Mouse (Mus musculus) activated CD4-positive, CD25-positive, alpha-beta regulatory T cell, adult 4 months (primary cell): ENCODE measurements around the gene Rps6kb1. TPM values are rescaled to one million over a fixed set of nuclear protein-coding genes. Genes with fewer than 3 reads are reported as not detected.

ENCODE experiments used
- ATAC-seq: one replicate; pipeline ENCODE4 v1.8.0; 2017
- polyA plus RNA-seq, 2 experiments: library from polyadenylated mRNA; unstranded; fragments of 100-300 nt; shearing (Covaris generic); gene quantifications; one replicate each; pipeline ENCODE4 v1.2.1; 2017

Rps6kb1 gene
- polyA plus RNA-seq, 2 experiments from 2014 or later = 40.2 to 56.5 TPM

GRCm38 (mm10) chr11:86580319-86581113 lies 35.9 kb upstream of the Rps6kb1 start:
- peak; percentile 1 for ATAC-seq

- no peak for ATAC-seq
Observed at GRCm38 (mm10) chr11:86579731-86580318, 35.2 kb upstream of the Rps6kb1 start.

DNA sequence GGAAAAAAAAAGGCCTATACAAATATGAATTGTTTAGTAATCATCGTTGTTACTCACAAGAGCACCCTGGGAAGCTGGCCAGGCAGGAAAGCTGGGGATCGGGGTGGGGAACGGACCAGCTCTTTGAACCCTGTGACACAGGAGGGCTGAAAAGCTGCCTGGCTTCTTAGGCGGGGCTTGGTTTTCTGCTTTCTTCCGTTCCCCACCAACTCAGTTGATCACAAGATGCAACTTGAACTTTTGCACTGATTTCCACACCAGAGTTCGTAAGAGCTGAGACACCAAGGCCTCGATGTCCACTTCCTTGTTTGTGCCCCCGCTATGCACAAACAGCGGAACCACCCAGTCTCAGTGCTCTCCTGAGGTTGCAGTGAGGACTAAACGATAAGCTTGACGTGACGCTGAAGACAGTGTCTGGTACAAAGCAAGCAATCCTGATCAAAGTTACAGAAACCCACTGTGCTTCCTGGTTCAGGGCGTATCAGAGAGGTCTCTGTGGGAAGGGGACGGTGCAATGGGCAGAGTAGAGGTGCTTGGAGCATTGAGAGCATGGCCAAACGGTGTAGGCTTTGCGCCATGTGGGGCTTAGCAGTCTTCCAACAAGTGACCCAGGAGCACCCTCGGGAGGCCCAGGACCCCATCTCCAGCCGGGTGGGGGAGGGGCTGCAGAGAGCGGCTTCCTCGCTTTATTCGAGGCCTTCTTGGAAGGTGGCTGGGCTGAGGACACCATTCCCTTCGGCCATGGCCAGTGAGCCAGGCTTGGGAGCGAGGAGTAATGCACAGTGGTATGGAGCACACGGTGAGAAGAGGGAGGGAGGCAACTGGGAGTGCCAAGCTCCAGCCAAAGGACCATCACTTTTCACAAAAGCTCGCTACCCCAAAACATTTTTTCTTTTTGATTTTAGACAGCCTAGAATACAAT lies 34.5 kb upstream of the Rps6kb1 start:
- peak; percentile 40 for ATAC-seq

DNA sequence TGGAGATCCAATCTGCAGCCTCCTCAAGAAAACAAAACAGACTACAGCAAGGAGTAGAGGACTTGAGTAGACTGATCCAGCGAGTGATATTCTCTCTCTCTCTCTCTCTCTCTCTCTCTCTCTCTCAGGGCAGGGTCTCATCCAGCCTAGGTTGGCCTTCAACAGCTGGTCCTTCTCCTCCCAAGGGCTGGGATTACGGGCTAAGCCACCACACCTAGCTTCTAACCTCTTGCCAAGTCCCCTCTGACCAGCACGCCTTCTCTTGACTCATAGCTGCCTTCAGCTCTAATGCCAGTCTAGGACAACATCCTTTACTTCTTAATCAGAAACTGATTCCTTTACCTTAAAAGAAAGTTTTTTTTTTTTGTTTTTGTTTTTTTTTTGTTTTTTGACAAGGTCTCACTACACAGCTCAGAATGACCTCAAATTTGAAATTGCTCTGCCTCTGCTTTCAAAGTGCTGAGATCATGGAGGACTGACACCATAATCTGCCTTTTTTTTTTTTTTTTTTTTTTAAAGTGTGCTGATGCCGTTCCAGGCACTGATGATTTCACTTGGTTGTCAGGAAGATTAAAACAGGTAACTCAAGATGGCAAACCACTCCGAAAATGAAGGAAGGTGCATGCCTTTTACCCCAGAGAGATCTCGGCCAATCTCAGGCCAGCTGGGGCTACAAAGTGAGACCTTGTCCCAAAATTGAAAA lies 33.7 kb upstream of the Rps6kb1 start:
- ATAC-seq = no peak

- peak; percentile 43 for ATAC-seq
Observed at GRCm38 (mm10) chr11:86577231-86577630, 32.6 kb upstream of the Rps6kb1 start.

GRCm38 (mm10) chr11:86575632-86576378 lies 31.2 kb upstream of the Rps6kb1 start:
- ATAC-seq = no peak

DNA sequence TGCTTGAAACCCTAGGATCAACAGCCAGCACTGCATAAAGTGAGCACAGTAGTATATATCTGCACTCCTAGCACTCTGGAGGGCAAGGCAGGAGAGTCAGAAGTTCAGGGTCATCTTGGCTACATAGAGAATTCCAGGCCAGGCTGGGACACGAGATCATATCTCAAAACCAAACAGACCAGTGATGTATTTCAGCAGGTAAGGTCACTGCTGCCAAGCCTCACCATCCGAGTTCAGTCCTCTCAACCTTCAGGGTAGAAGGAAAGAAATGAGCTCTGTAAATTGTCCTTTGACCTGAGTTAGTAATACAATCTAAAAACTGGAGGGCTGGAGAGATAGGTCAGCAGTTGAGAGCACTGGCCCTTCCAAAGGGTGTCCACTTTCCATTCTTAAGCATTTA lies 29.8 kb upstream of the Rps6kb1 start:
- ATAC-seq = no peak

GRCm38 (mm10) chr11:86573646-86574231 lies 29.1 kb upstream of the Rps6kb1 start:
- peak; percentile 47 for ATAC-seq

GRCm38 (mm10) chr11:86572623-86573022 lies 28.0 kb upstream of the Rps6kb1 start:
- no peak for ATAC-seq

GRCm38 (mm10) chr11:86571871-86572270 lies 27.3 kb upstream of the Rps6kb1 start:
- ATAC-seq = no peak

GRCm38 (mm10) chr11:86571047-86571855 lies 26.6 kb upstream of the Rps6kb1 start:
- ATAC-seq = no peak

DNA sequence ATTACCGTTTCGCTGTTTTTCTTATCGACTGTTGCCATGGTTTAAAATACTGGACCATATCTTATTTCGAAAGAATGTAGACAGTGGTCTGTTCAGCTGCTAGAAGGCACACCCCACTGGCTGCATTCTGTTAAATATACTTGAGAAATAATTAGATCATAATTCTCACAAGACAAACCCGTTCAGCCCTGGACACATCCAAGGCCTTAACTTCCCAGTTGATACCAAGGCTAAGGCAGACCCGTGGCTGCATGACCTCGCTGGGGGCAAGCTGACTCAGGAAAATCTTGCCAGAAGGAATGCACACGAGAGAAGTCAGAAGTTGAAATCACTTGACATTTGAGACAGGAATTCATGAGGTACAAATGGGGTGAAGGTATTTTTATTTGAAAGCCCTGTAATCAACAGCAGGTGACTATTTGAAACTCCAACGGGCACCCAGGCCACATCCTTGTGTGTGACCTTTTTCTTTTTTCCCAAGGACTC lies 25.7 kb upstream of the Rps6kb1 start:
- no peak for ATAC-seq

DNA sequence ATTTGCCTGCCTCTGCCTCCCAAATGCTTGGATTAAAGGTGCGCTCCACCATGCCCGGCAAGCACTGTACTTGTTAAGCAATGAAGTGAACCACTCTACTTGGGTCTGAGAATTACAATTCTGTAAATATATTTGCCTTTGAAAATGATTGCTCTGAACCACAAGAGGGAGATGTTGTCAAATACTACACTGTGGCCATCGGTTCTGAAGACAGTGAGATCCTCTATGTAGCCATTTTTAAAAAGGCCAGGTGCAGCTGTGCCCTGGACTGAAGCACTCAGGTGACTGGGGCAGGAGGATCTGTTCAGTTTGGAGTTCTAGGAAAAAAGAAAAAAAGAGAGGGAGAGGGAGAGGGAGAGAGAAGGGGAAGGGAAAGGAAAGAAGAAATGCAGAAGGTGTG lies 23.8 kb upstream of the Rps6kb1 start:
- ATAC-seq = peak; percentile 46

GRCm38 (mm10) chr11:86558258-86558657 lies 13.7 kb upstream of the Rps6kb1 start:
- no peak for ATAC-seq

GRCm38 (mm10) chr11:86553525-86553924 lies 8.9 kb upstream of the Rps6kb1 start:
- ATAC-seq = no peak

- ATAC-seq = no peak
Observed at GRCm38 (mm10) chr11:86547412-86547811, 2.8 kb upstream of the Rps6kb1 start.

DNA sequence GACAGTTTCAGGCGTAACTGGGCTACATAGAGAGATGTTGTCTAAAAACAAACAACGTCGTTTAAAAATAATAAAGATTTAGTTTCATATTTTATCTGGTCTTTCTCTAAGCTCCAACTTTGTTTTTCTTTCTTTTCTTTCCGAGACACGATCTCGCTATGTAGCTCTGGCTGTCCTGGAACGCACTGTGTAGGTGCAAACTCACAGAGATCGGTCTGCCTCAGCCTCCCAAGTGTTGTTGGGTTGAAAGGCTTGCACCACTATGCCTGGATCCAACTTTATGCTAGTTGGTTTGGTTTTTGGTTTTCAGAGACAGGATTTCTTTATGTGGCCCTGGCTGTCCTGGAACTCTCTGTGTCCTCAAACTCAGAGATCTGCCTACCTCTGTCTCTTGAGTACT lies 951 bp upstream of the Rps6kb1 start:
- ATAC-seq = no peak

- no peak for ATAC-seq
Observed at GRCm38 (mm10) chr11:86543960-86544638, 506 bp downstream of the Rps6kb1 start.

GRCm38 (mm10) chr11:86542851-86543250 lies 1.8 kb downstream of the Rps6kb1 start:
- ATAC-seq = no peak

DNA sequence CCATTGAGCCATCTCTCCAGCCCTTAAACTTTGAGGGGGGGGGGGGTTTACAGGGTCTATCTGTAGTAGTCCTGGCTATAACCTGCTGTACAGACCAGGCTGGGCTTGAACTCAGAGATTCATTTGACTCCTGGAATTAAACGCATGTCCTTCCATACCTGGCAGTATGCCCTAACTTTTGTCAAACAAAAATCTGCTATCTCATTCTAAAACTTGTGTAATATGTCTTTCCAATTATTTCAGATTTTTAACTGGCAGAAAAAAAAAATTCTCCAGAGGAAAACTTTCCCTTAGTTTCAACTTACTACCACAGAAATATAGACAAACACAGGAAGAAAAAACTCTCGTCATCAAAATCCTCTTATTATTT lies 4.1 kb downstream of the Rps6kb1 start:
- no peak for ATAC-seq
